Mouse (Mus musculus) embryonic facial prominence, embryonic 15.5 days (tissue): ENCODE data around the gene Hoxa13. TPM values are rescaled to one million over a fixed set of nuclear protein-coding genes. Genes with fewer than 3 reads are reported as not detected.

Source experiments
- ATAC-seq: fragments of 200-750 bp; cut with Nextera tagmentation; 2 replicates; pipeline ENCODE4 v1.8.0; 2017; ENCODE audit warnings: low read depth, moderate TSS enrichment; ENCODE audit not compliant: insufficient number of reproducible peaks, low FRiP score, low TSS enrichment
- H3K27ac ChIP-seq: fragments of 300-500 bp; sonication (generic); replicated peaks from 2 replicates; pipeline ENCODE4 v1.5.1; 2015; ENCODE audit warnings: mild to moderate bottlenecking, inconsistent platforms
- H3K27me3 ChIP-seq: fragments of 300-500 bp; sonication (generic); 2 replicates; pipeline ENCODE4 v1.6.1; 2015; ENCODE audit warnings: inconsistent platforms
- H3K36me3 ChIP-seq: fragments of 300-500 bp; sonication (generic); 2 replicates; pipeline ENCODE4 v1.6.1; 2015; ENCODE audit warnings: mild to moderate bottlenecking, inconsistent platforms
- H3K4me1 ChIP-seq: fragments of 300-500 bp; sonication (generic); 2 replicates; pipeline ENCODE4 v1.6.1; 2015; ENCODE audit warnings: inconsistent platforms
- H3K4me2 ChIP-seq: fragments of 300-500 bp; sonication (generic); replicated peaks from 2 replicates; pipeline ENCODE4 v1.6.1; 2015; ENCODE audit warnings: mild to moderate bottlenecking, inconsistent platforms
- H3K4me3 ChIP-seq: fragments of 300-500 bp; sonication (generic); replicated peaks from 2 replicates; pipeline ENCODE4 v1.5.1; 2015; ENCODE audit warnings: mild to moderate bottlenecking, inconsistent platforms
- H3K9ac ChIP-seq: fragments of 300-500 bp; sonication (generic); 2 replicates; pipeline ENCODE4 v1.6.1; 2015; ENCODE audit warnings: inconsistent platforms
- H3K9me3 ChIP-seq: fragments of 300-500 bp; sonication (generic); replicated peaks from 2 replicates; pipeline ENCODE4 v1.6.1; 2016; ENCODE audit warnings: inconsistent platforms
- WGBS: fragments of 180-500 bp; shearing (Covaris S2); methylation state at CpG from one replicate; pipeline ENCODE4 v1.1.7; 2015; 5-methylcytosine and 5-hydroxymethylcytosine counted together
- polyA plus RNA-seq: library from polyadenylated mRNA; unstranded; fragments of >200 nt; fragmentation: Nextera tagmentation; extraction: Ambion mirVana; gene quantifications from 2 replicates; pipeline ENCODE4 v1.2.1, GENCODE M21; 2015

Hoxa13 gene
- polyA plus RNA-seq, 1 experiment from 2014 or later = 0.08 TPM

- no peak for ATAC-seq
- H3K36me3 ChIP-seq = no peaks in the 10 kb centered on the region
- H3K4me3 ChIP-seq = no peak overlapping the region
- WGBS = 1% methylated on average over 23 of the region's 23 CpGs
- peaks cover 96% of the 10 kb centered on the region for H3K27me3 ChIP-seq
- no peak overlapping the region for H3K27ac ChIP-seq
- no peaks in the 10 kb centered on the region for H3K9me3 ChIP-seq
- H3K4me2 ChIP-seq = no peak overlapping the region
- H3K4me1 ChIP-seq = peaks cover 19% of the 10 kb centered on the region
- H3K9ac ChIP-seq = no peak overlapping the region
These were observed 27.6 kb downstream of the Hoxa13 start for GRCm38 (mm10) chr6:52232984-52233545.

DNA sequence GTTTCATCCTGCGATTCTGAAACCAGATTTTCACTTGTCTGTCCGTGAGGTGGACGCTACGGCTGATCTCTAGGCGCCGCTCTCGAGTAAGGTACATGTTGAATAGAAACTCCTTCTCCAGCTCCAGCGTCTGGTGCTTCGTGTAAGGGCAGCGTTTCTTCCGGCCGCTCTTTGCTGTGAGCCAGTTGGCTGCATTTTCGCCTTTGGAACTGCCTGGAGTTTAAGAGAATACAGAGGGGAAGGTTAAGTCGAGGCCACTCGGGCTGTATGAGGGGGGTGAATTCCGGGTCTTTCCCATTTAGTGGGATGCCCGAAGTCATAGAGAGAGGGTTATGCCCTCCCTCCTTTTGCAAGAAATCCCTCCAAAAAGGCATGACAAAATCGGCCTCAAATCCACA, 28.1 kb downstream of the Hoxa13 start:
- no peak overlapping the region for H3K27ac ChIP-seq
- peaks cover 19% of the 10 kb centered on the region for H3K4me1 ChIP-seq
- no peak overlapping the region for H3K4me2 ChIP-seq
- H3K4me3 ChIP-seq = no peak overlapping the region
- H3K27me3 ChIP-seq = peaks cover 95% of the 10 kb centered on the region
- no peak overlapping the region for H3K9ac ChIP-seq
- H3K36me3 ChIP-seq = no peaks in the 10 kb centered on the region
- no peak for ATAC-seq
- under 1% methylated on average over 18 of the region's 18 CpGs for WGBS
- H3K9me3 ChIP-seq = no peaks in the 10 kb centered on the region

GRCm38 (mm10) chr6:52231885-52232567, 28.7 kb downstream of the Hoxa13 start:
- H3K4me2 ChIP-seq = no peak overlapping the region
- H3K4me1 ChIP-seq = peaks cover 19% of the 10 kb centered on the region
- no peak overlapping the region for H3K4me3 ChIP-seq
- H3K36me3 ChIP-seq = no peaks in the 10 kb centered on the region
- no peak overlapping the region for H3K27ac ChIP-seq
- no peak for ATAC-seq
- WGBS = 1% methylated on average over 18 of the region's 18 CpGs
- H3K9ac ChIP-seq = no peak overlapping the region
- H3K9me3 ChIP-seq = no peaks in the 10 kb centered on the region
- H3K27me3 ChIP-seq = peaks cover 95% of the 10 kb centered on the region

GRCm38 (mm10) chr6:52230516-52231165, 30.0 kb downstream of the Hoxa13 start, which contains the start of gene Hoxa9:
Hoxa9 (minus strand) TSS chr6:52231089.
- WGBS = under 1% methylated on average over 32 of the region's 36 CpGs
- Histone ChIP-seq H3K4me2 (no peak within 1 kb of the TSS), H3K9me3 (no peaks in the 10 kb centered on the region), H3K9ac (no peak within 1 kb of the TSS), H3K27me3 (peaks cover 95% of the 10 kb centered on the region), H3K4me3 (no peak within 1 kb of the TSS; the same call in 1 of the 2 replicates), H3K27ac (no peak within 1 kb of the TSS), H3K36me3 (no peaks in the 10 kb centered on the region), H3K4me1 (peaks cover 24% of the 10 kb centered on the region)
- no peak for ATAC-seq

DNA sequence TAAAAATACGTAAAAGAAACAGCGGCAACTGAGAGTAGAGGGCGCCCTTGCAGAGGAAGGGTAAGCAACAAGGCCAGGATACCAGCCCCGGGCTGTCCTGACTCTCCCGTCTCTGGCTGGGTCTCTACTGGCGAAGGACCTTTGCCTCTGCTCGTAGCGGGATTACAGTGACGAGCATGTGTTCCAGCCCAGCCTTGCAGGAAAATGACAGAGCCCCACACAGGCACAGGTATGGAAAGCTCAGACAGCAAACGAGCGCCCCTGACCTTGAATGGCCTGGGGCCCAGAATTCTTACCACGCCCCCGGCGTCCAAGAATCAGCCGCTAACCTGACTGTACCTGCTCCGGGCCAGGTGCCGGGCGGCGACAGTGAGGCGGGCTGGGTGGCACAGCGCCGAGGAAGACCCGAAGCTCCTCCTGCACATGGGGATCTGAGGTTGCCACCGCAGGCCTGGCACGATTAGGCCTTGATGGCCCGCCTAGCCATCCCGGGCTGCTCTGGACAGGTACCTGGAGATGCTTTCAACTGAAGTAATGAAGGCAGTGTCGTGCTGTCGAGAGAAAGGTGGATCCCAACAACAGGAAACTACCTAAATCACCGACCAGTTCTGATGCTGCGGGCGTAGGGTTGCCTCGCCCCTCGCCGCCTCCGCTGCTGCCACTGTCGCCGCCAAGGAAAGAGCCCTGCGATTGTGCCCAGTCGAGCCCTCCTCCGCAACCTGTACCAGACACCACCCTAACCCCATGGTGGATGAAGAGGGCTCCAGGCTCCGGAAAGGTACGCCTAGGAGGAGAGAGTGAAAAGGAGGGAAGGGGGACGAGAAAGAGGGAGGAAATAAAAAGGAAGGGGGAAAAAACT, 30.9 kb downstream of the Hoxa13 start:
- H3K27me3 ChIP-seq = peaks cover 95% of the 10 kb centered on the region
- no peaks in the 10 kb centered on the region for H3K9me3 ChIP-seq
- no peak overlapping the region for H3K4me3 ChIP-seq
- no peak for ATAC-seq
- H3K9ac ChIP-seq = no peak overlapping the region
- 3% methylated on average over 44 of the region's 44 CpGs for WGBS
- H3K36me3 ChIP-seq = no peaks in the 10 kb centered on the region
- H3K4me1 ChIP-seq = peaks cover 28% of the 10 kb centered on the region
- no peak overlapping the region for H3K27ac ChIP-seq
- no peak overlapping the region for H3K4me2 ChIP-seq

- Histone ChIP-seq H3K27ac (no peak overlapping the region), H3K4me2 (no peak overlapping the region), H3K27me3 (peaks cover 95% of the 10 kb centered on the region), H3K36me3 (no peaks in the 10 kb centered on the region), H3K4me1 (peaks cover 19% of the 10 kb centered on the region), H3K9ac (no peak overlapping the region), H3K4me3 (no peak overlapping the region), H3K9me3 (no peaks in the 10 kb centered on the region)
- 2% methylated on average over 38 of the region's 38 CpGs for WGBS
- no peak for ATAC-seq
These were observed 31.9 kb downstream of the Hoxa13 start for GRCm38 (mm10) chr6:52228475-52229465.

DNA sequence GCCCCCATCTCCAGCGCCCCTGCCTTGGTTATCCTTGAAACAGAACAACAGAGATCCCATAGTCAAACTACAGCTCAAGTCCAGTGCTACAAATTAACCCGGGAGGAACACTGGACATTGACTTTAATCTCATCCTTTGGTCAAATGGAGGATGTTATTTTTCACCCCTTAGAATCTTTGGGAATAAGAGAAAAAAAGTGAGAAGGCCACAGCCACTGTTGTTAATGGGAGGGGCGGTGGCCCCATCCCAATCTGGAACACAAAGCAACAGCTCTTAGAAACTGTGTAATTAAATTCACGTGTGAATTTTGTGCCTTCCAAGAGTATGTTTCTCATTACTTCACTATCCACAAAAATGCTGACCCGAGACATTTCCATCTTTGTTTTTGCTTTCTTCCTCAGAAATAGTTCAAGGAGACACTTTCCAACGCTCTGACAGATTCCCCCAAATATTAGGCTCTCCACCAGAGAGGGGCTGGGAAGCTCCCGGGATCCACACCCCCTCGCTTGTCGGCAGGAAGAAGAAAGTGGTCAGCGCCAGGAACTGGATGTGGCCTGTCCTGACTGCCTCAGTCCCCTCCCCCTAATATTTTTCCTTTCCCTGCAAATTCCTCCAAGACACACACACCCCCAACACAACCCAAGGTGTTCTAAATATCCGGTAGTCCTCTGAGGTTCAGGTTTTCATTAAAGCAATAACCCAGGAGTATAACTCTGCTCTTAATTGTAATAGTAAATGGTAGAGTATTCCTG, 33.0 kb downstream of the Hoxa13 start:
- no peaks in the 10 kb centered on the region for H3K9me3 ChIP-seq
- H3K4me2 ChIP-seq = no peak overlapping the region
- peaks cover 95% of the 10 kb centered on the region for H3K27me3 ChIP-seq
- H3K27ac ChIP-seq = no peak overlapping the region
- ATAC-seq = no peak
- 3% methylated on average over 11 of the region's 11 CpGs for WGBS
- H3K4me1 ChIP-seq = peaks cover 18% of the 10 kb centered on the region
- no peak overlapping the region for H3K4me3 ChIP-seq
- H3K9ac ChIP-seq = no peak overlapping the region
- H3K36me3 ChIP-seq = no peaks in the 10 kb centered on the region

DNA sequence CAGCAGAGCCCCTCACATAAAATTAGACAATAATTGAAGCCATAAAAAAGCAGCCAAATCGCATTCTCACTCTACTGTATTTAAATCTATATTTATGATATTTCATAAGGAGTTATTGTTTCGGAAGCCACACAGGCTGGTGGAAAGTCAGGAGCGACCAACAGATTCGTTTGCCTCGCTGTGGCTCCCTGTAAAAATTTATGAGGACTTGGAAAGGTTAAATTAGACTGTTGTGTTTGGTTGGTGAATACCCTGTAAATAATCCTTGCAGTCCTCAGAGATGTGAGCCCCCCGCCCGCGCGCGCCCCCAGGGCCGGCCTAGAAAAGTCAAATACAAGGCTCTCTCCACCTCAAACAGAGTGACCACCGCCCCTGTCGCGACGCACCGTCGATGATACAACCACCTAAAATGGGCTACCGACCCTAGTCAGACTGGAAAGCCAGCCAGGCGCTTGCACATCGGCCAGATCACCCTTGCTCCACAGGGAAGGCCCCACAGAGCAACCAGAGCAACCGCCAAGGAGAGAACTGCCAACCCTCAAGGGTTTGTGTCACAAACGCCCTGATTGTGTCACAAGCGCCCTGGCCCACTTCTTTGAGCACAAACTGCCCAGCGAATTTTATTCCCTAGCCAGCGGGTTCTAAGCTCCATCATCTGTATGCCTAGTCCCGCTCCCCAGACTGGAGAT, 34.0 kb downstream of the Hoxa13 start:
- 4% methylated on average over 26 of the region's 26 CpGs for WGBS
- Histone ChIP-seq H3K9me3 (no peaks in the 10 kb centered on the region), H3K36me3 (no peaks in the 10 kb centered on the region), H3K4me1 (peaks cover 23% of the 10 kb centered on the region), H3K4me2 (no peak overlapping the region), H3K9ac (no peak overlapping the region), H3K4me3 (no peak overlapping the region), H3K27me3 (peaks cover 95% of the 10 kb centered on the region), H3K27ac (no peak overlapping the region)
- ATAC-seq = no peak

DNA sequence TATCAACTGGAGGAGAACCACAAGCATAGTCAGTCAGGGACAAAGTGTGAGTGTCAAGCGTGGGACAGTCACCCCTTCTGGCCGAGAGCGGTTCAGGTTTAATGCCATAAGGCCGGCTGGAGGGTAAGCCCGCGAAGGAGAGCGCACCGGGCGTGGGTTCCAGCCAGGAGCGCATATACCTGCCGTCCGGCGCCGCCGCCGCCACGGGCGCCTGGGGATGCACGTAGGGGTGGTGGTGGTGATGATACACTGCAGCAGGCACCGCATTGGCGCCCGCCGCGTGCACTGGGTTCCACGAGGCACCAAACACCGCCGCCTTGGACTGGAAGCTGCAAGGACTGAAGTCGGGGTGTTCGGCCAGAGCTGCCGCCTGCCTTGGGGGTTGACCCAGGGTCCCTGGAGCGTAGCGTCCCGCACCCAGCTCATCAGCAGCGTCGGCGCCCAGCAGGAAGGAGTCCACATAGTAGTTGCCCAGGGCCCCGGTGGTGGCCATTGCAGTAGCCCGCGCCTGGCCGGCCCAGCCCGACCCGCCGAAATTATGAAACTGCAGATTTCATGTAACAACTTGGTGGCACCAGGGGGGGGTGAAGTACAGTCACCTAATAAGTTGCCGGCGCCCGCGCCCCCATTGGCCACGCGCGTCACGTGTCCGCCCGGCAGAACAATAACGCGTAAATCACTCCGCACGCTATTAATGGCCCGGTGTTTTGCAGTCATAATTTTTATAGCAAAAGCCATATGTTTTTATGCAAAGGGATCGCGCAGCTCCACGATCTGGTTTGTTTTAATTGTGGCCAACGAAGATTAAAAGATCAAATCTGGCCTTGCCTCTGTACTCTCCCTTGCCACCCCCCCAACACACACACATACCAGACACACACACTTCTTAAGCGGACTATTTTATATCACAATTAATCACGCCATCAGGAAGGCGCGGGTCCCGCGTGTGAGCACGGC, 34.8 kb downstream of the Hoxa13 start:
- Histone ChIP-seq H3K4me3 (0 out of 2 replicates have a peak overlapping the region, but pooled peaks have one; percentile 2), H3K27me3 (peaks cover 97% of the 10 kb centered on the region), H3K36me3 (no peaks in the 10 kb centered on the region), H3K9ac (no peak overlapping the region), H3K9me3 (no peaks in the 10 kb centered on the region), H3K4me2 (no peak overlapping the region), H3K27ac (no peak overlapping the region), H3K4me1 (peaks cover 31% of the 10 kb centered on the region)
- ATAC-seq = no peak
- 3% methylated on average over 69 of the region's 69 CpGs for WGBS
